Mouse (Mus musculus): ENCODE measurements around the gene Slc6a1. TPM values are rescaled to one million over a fixed set of nuclear protein-coding genes. Genes with fewer than 3 reads are reported as not detected.

The Slc6a1 gene
- under 1 TPM; 0.17 to 0.23 TPM for total RNA-seq (2021)
- long read RNA-seq, experiment 1 = 0 reads
- long read RNA-seq, experiment 2 = 0 reads

- DNase-seq (ENCODE audit: low spot score) = no peak
These were observed at the start of gene Slc6a1 for GRCm38 (mm10) chr6:114282469-114283277. TSS of gene Slc6a1 (plus strand) at chr6:114282635.

GRCm38 (mm10) chr6:114238892-114239644 is 43.4 kb upstream of the Slc6a1 start:
- DNase-seq (ENCODE audit: low spot score) = no peak

- no peak for DNase-seq (ENCODE audit: low spot score)
These were observed 36.8 kb upstream of the Slc6a1 start for GRCm38 (mm10) chr6:114245665-114246064.

- peak; percentile 59 for DNase-seq (ENCODE audit: low spot score)
These were observed 32.1 kb upstream of the Slc6a1 start for GRCm38 (mm10) chr6:114250311-114250710.

- no peak for DNase-seq (ENCODE audit: low spot score)
These were observed 27.5 kb upstream of the Slc6a1 start for GRCm38 (mm10) chr6:114254927-114255326.

GRCm38 (mm10) chr6:114257762-114258361 is 24.6 kb upstream of the Slc6a1 start:
- no peak for DNase-seq (ENCODE audit: low spot score)

GRCm38 (mm10) chr6:114258661-114259193 is 23.7 kb upstream of the Slc6a1 start:
- no peak for DNase-seq (ENCODE audit: low spot score)

- no peak for DNase-seq (ENCODE audit: low spot score)
These were observed 20.8 kb upstream of the Slc6a1 start for GRCm38 (mm10) chr6:114261609-114262008.

- no peak for DNase-seq (ENCODE audit: low spot score)
These were observed 18.4 kb upstream of the Slc6a1 start for GRCm38 (mm10) chr6:114264010-114264409.

- no peak for DNase-seq (ENCODE audit: low spot score)
These were observed 18.0 kb upstream of the Slc6a1 start for GRCm38 (mm10) chr6:114264426-114264825.

- no peak for DNase-seq (ENCODE audit: low spot score)
These were observed 16.2 kb upstream of the Slc6a1 start for GRCm38 (mm10) chr6:114266273-114266672.

- no peak for DNase-seq (ENCODE audit: low spot score)
These were observed 14.5 kb upstream of the Slc6a1 start for GRCm38 (mm10) chr6:114267979-114268378.

GRCm38 (mm10) chr6:114269589-114269988 is 12.8 kb upstream of the Slc6a1 start:
- no peak for DNase-seq (ENCODE audit: low spot score)

- no peak for DNase-seq (ENCODE audit: low spot score)
These were observed 11.6 kb upstream of the Slc6a1 start for GRCm38 (mm10) chr6:114270799-114271198.

- DNase-seq (ENCODE audit: low spot score) = peak; percentile 16
These were observed 10.2 kb upstream of the Slc6a1 start for GRCm38 (mm10) chr6:114272279-114272678.

GRCm38 (mm10) chr6:114273997-114274728 is 8.3 kb upstream of the Slc6a1 start:
- no peak for DNase-seq (ENCODE audit: low spot score)

GRCm38 (mm10) chr6:114275800-114276199 is 6.6 kb upstream of the Slc6a1 start:
- DNase-seq (ENCODE audit: low spot score) = no peak

- DNase-seq (ENCODE audit: low spot score) = no peak
These were observed 889 bp downstream of the Slc6a1 start for GRCm38 (mm10) chr6:114283278-114283770.

GRCm38 (mm10) chr6:114283927-114284703 is 1.7 kb downstream of the Slc6a1 start:
- no peak for DNase-seq (ENCODE audit: low spot score)

- DNase-seq (ENCODE audit: low spot score) = no peak
These were observed 3.0 kb downstream of the Slc6a1 start for GRCm38 (mm10) chr6:114285424-114285823.

Measured in gastrocnemius, adult 18-20 months (tissue).